Mouse (Mus musculus) mouse embryonic stem cell (cell line): Measurements from ENCODE around the gene Polr3b.

Experiments used
- in situ Hi-C, 2 experiments: fragments of 300-500 bp; cut with MboI; formaldehyde crosslinking; loops; 1 replicate in 1 of 2; 3 replicates in 1 of 2; pipeline ENCODE4 v1.14.3; 2019 to 2020; ENCODE audit warnings: low sequenced_read_pairs in 2 of 2, low pct_unique_long_range_greater_than_20kb in 1 of 2, mixed read lengths in 1 of 2; ENCODE audit not compliant: unreplicated experiment in 1 of 2

The Polr3b gene

DNA sequence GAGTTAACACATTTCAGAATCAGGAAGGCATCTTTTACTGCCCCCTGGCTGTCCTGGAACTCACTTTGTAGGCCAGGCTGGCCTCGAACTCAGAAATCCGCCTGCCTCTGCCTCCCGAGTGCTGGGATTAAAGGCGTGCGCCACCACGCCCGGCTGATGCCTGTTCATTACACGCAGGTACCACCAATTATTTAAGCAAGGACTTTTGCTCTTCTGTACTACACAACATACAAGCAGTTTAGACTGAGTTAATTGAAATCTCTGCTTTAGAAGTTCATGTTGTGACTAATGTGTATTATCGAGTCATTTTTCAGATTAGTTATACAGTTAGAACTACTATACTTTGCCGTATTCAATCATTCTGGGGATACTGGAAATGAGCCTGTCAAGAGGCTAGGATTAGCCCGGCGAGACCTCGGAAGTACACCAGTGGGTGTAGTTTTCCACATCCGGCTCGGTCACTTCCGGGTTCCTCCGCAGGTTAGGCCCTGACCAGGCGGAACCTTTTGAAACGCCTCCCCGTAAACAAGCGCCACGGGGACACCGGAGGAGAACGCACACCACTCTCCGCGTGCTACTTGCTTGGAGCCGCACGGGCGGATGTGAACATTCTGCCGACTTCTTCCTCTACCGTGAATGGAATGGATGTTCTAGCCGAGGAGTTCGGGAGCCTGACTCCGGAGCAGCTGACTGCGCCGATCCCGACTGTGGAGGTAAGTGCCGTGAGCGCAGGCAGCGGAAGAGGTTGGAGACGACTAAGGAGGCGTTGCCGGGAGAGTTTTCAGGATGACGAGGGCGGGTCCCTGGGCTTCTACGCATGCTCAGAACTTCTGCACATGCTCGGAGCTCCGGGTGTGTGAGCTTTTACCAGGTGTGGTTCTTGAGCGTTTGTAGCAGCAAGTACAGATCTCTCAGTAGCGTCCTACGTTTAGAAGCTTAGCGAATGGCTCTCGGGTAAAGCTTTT, at the start of gene Polr3b:
Polr3b (plus strand) TSS at position 467 of the 965 bp plus-strand sequence.
- in situ Hi-C loops = no loop called here

DNA sequence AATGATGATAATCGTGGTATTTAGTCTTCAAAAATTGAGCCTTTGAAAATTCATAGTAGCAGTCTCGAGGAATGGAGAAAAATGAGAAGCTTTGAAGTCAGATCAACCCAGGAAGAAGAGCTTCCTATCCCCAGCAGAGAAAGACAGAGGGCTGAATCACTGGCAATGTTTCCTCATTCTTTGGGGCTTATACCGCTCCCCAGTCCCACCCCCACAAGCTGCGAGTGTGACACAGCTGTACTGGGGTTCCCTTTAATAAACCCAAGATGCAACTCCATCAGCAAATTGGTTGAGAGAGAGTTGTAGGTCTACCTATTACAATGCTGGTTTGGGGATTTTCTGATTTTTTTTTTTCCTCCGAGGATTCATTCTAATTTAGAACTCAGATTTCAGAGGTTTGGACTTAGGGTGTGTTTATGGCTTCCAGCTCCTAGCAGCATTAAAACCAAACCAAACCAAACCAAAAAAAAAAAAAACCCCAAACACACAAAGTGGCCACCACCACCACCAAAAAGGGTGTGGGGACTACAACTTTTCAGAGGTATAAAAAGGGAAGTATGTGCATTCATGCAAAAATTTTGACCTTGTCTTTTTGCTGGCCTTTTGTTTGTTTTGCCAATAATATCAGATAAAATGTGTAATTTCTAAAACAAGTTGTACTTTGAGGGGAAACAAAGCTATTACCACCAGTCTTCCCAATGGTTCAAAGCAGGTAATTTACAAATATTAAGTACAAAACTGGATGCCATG, 48.2 kb upstream of the Polr3b start:
- in situ Hi-C loops = no loop called here

DNA sequence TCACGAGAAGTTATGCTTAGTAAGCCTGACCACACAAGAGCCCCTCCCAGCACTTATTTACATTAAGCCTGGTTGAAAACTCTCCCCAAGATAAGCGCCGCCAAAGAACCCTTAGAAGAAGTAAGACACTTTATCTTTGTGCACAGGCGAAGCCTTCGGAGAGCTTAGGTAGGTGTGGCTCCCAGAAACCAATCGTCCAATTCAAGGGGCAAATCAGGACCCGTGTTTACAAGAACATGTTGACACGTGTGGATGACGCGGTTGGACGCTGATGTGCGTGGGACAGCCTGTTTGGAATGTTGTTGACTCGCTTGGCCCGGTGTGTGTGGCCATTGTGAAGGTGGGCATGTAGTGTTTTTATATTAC, 46.1 kb upstream of the Polr3b start:
- in situ Hi-C loops = no loop called here

GRCm38 (mm10) chr10:84576395-84577070, 45.6 kb upstream of the Polr3b start, which contains the start of gene Tcp11l2:
Gene Tcp11l2 (plus strand): TSS chr10:84576626.
- in situ Hi-C loops = no loop called here

DNA sequence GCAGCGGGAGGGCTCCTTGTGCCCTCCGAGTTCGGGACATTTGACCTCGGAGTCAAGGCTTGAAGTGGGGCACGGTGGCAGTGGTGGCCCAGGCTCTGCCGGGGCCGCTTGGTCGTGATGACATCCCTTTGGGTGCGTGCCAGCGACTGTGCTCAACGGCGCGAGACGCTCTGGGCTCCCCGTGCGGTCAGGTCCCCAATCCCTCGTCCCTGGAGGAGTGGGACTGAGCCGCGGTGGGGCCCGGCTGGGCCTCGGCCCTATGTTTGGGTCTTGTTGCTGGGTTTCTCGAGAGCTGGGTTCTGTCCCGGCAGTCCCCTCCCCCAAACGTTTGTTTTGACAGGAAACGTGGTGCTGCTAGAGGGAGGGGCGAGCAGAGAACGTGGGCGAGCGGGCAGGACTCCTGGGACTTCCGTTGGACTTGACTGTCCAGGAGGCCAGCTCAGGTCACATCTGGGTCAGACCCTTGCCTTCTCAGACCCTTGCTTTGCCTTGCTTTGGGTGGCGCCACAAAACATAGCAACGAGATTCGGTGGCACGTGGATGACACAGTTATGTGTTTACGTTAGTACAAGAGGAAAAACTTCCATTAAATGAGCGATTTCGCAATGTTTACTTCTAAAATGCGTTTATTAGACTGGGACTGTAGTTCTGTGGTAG, 44.9 kb upstream of the Polr3b start:
- in situ Hi-C loops = no loop called here

DNA sequence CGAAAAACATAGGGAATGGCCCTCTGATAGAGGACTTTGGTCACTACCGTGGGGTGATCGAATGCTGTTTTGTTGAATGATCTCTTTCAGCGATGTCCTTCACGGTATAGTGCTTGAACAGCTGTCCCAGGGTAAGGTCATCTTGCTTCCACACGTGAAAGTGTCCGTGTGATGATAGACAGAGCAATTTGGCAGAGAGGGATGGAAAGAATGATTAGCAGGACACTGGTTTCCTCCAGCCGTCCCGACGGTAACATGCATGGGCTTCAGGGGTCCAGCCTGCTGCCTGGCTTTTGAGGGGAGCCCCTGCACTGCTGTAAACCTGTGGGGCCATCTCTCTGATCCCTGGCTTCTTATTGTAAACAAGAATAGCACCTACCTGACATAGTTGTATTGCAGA, 43.4 kb upstream of the Polr3b start:
- in situ Hi-C loops = no loop called here

- in situ Hi-C loops = no loop called here
These were observed 42.6 kb upstream of the Polr3b start for GRCm38 (mm10) chr10:84579527-84579926.

- in situ Hi-C loops = no loop called here
These were observed 40.9 kb upstream of the Polr3b start for GRCm38 (mm10) chr10:84581191-84581590.

DNA sequence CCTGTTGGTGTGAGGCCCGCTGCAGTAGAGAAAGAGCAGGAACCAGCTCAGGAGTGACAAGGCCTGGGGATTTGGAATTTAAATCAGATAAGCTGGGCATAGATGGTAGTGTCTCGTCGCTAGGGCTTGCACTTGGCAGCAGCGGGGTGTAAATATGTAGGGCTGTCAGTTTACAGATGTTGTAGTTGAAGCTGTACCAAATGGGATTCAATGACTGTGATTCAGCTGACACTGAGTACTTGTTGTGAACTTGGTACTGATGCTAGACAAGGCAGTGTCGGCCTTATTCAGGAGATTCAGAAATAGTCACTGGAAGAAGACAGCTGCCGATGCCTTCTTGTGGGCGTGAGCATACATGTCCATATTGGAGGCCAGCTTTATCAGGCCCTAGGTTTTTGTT, 39.9 kb upstream of the Polr3b start:
- in situ Hi-C loops = no loop called here

DNA sequence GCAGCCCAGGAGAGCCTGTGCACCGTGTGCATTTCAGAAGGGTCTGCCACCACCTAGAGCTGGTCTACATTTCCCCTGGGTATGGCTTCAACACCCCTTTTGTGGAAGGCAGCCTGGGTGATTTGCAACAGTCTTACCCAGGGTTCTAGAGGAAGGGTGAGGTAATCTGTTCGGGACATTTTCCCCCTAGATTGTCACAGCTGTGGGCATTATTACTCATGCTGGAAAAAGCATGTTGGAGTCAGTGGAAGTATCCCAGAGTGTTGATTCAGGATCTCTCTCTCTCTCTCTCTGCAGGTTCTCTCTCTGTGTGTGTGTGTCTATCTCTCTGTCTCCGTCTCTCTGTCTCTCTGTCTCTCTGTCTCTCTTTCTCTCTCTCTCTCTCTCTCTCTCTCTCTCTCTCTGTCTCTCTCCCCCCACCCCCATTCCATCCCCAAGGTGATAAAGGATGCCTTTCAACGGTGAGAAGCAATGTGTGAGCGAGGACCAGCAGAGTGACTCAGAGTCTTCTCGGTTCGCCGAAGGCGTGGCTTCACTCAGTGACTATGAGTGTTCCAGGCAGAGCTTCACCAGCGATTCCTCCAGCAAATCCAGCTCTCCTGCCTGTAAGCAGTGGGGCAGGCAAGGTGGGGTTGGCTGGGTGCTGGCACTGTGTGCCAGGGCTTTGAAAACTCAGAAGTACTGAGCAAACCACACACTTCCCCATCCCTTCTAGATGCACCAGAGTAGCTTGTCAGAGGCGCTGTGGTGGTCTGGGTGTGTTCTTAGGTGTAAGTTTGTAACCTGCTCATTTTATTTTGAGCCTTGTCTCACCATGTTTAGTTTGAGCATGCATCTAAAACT, 37.4 kb upstream of the Polr3b start:
- in situ Hi-C loops = no loop called here

DNA sequence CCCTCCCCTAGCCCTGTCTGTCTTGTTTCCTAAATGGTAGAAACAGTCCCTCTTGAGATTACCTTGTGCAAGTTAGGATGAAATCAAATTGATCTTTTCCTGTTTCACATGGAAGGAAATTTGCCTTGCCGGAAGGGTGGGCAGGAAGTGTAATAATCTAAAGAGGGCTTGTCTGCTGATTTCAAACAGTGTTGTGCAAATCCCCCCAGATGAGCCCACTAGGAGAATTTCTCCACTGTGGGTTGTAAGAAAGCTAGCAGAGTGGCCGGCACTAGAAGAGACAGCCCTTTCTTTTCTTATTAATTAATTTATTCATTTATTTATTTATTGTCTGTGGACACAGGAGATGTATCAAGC, 36.8 kb upstream of the Polr3b start:
- in situ Hi-C loops = no loop called here

- in situ Hi-C loops = no loop called here
These were observed 31.1 kb upstream of the Polr3b start for GRCm38 (mm10) chr10:84590956-84591355.

DNA sequence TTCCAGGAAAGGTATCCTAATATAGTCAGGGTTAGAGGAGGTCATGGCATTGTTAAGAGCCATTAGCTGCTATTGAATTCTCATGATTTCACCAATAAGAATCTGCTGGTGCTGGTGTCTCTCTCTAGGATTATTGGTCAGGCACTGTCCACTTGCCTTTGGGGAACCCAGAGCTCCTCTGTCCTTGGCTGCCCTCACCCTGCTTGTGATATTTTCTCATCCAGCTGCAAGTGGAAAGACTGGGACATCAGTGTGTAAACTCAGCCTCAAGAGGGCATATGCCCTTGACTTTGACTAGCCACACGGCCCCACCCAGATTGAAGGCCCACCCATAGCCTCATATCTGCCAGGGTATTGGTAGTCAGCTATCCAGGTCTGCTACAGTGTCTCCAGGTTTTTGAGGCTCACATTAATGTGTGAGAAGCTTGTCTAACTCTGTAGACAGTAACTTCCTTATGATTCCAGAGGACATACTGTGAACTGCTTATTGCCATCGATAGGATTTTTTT, 30.4 kb upstream of the Polr3b start:
- in situ Hi-C loops = no loop called here

DNA sequence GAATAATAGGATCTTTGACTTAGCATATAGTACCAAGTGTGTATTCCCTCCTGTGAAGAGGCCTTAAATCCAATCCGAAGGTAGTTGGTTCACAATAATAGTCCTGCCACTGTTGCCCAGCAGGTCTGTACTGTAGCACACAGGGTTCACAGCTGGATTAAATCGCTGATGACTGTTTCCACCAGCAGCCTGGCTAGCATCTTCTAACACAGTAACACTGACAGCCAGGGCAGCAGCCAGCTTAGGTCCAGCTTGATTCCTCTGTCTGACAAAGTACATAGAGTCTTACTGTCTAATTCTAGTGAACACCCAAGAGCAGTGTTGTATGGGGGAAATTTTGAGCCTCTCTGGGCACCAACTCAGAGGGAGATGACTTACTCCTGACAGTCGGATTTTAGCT, 29.3 kb upstream of the Polr3b start:
- in situ Hi-C loops = no loop called here

DNA sequence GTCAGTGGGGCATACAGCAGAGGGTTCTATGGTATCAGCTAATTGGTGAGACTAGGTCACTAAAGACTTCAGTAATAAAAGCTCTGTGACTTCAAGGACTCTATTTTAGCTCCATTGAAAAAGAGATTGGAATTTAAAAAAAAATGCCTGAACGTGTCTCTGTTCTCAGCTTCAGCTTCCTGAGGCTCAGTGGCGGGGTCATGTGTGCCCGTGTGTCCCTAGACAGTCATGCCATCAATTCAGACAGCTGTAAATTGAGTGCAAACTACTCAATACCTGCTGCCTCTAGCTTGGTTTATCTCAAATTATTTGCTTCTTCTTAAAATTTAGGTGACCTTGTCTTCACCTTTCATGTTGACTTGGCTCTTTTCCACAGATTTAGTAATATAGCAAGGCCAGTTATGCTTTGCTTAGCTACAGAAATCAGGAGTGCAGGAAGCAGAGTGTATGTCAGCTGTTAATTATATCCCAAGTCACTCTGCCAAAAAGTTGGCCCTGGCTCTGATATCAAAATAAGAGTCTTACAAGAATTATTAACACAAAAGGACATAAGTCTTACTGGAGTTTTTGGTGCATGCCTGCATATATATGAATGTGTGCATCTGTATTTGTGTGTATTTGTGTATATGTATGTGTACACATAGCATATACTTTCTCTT, 24.8 kb upstream of the Polr3b start:
- in situ Hi-C loops = no loop called here

DNA sequence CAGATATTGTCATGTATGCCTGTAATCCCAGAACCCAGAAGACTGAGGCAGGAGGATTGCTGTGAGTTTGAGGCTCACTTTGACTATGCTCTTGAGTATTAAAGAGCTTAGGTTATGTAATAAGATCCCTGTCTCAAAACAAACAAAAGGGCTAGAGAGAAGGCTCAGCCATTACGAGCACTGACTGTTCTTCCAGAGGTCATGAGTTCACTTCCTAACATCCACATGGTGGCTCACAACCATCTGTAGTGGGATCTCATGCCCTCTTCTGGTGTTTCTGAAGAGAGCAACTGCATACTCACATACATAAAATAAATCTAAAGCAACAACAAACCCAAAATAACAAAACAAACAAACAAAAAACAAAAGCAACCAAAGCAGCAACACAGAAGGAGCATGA, 23.9 kb upstream of the Polr3b start:
- in situ Hi-C loops = no loop called here

DNA sequence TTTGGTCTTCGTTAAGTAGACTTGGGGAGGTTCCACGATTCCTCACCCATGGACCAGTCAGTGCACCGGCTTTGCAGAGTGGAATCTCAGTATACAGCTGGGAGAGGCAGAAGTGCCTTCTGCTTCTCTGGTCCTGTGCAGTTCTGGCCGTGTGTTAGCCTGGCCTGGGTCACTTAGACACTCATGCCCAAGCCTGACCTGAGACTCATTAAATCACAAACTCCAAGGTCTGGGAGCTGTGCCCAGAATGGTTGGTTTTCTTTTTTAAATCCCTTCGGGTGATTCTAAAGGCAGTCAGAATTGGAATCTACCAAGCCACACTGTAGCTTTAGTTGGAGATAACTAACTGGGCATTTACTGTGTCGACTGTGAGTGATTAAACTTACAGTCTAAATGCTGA, 22.0 kb upstream of the Polr3b start:
- in situ Hi-C loops = no loop called here
